Mouse (Mus musculus) Muller cell, postnatal 12 days (primary cell): Measurements from ENCODE around the gene Cse1l.

Experiments used
- DNase-seq: peaks from one replicate; pipeline ENCODE4 v3.0.0-alpha.2; 2015; ENCODE audit errors: inconsistent ontology term

Cse1l gene

GRCm38 (mm10) chr2:166905711-166906522 lies at the start of gene Cse1l:
Cse1l (plus strand) TSS chr2:166906040.
- peak; percentile 99 for DNase-seq

GRCm38 (mm10) chr2:166856366-166856765 lies 49.5 kb upstream of the Cse1l start:
- no peak for DNase-seq

GRCm38 (mm10) chr2:166857118-166857517 lies 48.7 kb upstream of the Cse1l start:
- DNase-seq, result no peak

GRCm38 (mm10) chr2:166859214-166859613 lies 46.6 kb upstream of the Cse1l start:
- no peak for DNase-seq

- no peak for DNase-seq
These were observed 43.3 kb upstream of the Cse1l start for GRCm38 (mm10) chr2:166862505-166862904.

- DNase-seq, result no peak
These were observed 40.4 kb upstream of the Cse1l start for GRCm38 (mm10) chr2:166865476-166865875.

- no peak for DNase-seq
These were observed 35.5 kb upstream of the Cse1l start for GRCm38 (mm10) chr2:166870271-166870865.

- no peak for DNase-seq
These were observed 34.9 kb upstream of the Cse1l start for GRCm38 (mm10) chr2:166870899-166871298.

GRCm38 (mm10) chr2:166874675-166875280 lies 31.1 kb upstream of the Cse1l start:
- DNase-seq, result no peak

GRCm38 (mm10) chr2:166875561-166875960 lies 30.3 kb upstream of the Cse1l start:
- no peak for DNase-seq

GRCm38 (mm10) chr2:166876331-166876730 lies 29.5 kb upstream of the Cse1l start:
- no peak for DNase-seq

GRCm38 (mm10) chr2:166885066-166885465 lies 20.8 kb upstream of the Cse1l start:
- DNase-seq, result no peak

- no peak for DNase-seq
These were observed 20.2 kb upstream of the Cse1l start for GRCm38 (mm10) chr2:166885619-166886018.

- no peak for DNase-seq
These were observed 19.6 kb upstream of the Cse1l start for GRCm38 (mm10) chr2:166886231-166886630.

GRCm38 (mm10) chr2:166887816-166888215 lies 18.0 kb upstream of the Cse1l start:
- no peak for DNase-seq

- DNase-seq, result no peak
These were observed 14.4 kb upstream of the Cse1l start for GRCm38 (mm10) chr2:166891366-166891880.

GRCm38 (mm10) chr2:166892158-166892680 lies 13.6 kb upstream of the Cse1l start:
- no peak for DNase-seq

- DNase-seq, result no peak
These were observed 12.8 kb upstream of the Cse1l start for GRCm38 (mm10) chr2:166893036-166893435.

GRCm38 (mm10) chr2:166896368-166896767 lies 9.5 kb upstream of the Cse1l start:
- DNase-seq, result no peak

GRCm38 (mm10) chr2:166896974-166897373 lies 8.9 kb upstream of the Cse1l start:
- no peak for DNase-seq

- no peak for DNase-seq
These were observed 6.7 kb upstream of the Cse1l start for GRCm38 (mm10) chr2:166899161-166899560.

GRCm38 (mm10) chr2:166899746-166900145 lies 6.1 kb upstream of the Cse1l start:
- no peak for DNase-seq
